Mouse (Mus musculus): Measurements from ENCODE around the gene Kcnj14. TPM values are rescaled to one million over a fixed set of nuclear protein-coding genes. Genes with fewer than 3 reads are reported as not detected.

Kcnj14 gene
- polyA plus RNA-seq, 1 experiment from 2014 or later: 1.9 TPM

DNA sequence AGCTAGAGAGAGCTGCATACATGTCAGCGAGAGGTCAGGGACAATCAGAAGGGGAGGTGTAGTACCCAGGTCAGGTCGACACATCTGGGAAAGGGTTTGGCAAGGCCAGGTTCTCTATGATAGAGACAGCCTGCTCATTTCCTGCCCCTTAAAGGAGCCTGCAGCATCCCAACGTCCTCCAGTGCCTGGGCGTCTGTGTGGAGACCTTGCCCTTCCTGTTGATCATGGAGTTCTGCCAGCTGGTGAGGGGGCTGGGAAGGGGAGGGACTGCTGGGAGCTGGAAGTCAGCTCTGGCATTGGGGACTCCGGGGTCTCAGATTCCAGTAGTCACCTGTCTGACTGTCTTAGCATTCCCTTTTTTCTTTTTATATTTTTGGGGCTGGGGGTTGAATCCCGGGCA, 33.9 kb downstream of the Kcnj14 start:
- Histone ChIP-seq H3K9me3 (ENCODE audit: low read length) (no peaks in the 10 kb centered on the region), H3K9ac (replicated peaks; ENCODE audit: low read length) (no peak overlapping the region), H3K4me1 (ENCODE audit: insufficient read depth, low read length) (peaks cover 14% of the 10 kb centered on the region; the same call in 1 of the 2 replicates), H3K27me3 (ENCODE audit: insufficient read depth, low read length) (no peaks in the 10 kb centered on the region), H3K4me2 (replicated peaks; ENCODE audit: low read depth, low read length) (no peak overlapping the region), H3K36me3 (ENCODE audit: insufficient read depth, low read length) (peaks cover 18% of the 10 kb centered on the region), H3K4me3 (ENCODE audit: low read length) (no peak overlapping the region), H3K27ac (ENCODE audit: low read length) (peak overlapping the region; percentile 4; the same call in 1 of the 2 replicates)
- WGBS: 51% methylated on average over 6 of the region's 6 CpGs
- no peak for ATAC-seq (ENCODE audit: low FRiP score, low TSS enrichment)

DNA sequence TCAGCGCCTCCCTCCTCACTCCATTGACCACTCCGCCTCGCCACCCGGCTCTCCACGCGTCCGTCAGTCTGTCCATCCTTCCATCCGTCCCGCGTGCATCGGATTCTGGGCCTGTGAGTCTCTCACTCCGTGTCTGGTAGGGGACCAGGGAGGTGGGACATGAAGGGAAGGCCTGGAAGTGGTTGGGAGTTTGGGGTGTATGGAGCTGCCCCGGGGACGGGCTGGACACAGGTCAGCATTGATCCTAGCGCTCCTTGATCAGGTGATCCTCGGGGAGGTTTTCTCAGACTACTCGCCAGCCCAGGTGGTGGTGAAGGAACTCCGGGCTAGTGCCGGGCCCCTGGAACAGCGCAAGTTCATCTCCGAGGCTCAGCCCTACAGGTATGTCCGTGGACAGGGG, 36.9 kb downstream of the Kcnj14 start:
- H3K27ac ChIP-seq (ENCODE audit: low read length): no peak overlapping the region
- no peak overlapping the region for H3K4me3 ChIP-seq (ENCODE audit: low read length)
- no peaks in the 10 kb centered on the region for H3K27me3 ChIP-seq (ENCODE audit: insufficient read depth, low read length)
- 83% methylated on average over 21 of the region's 22 CpGs for WGBS
- H3K4me2 ChIP-seq (replicated peaks; ENCODE audit: low read depth, low read length): peak overlapping the region; percentile 94
- no peak overlapping the region for H3K9ac ChIP-seq (replicated peaks; ENCODE audit: low read length)
- peaks cover 30% of the 10 kb centered on the region for H3K4me1 ChIP-seq (ENCODE audit: insufficient read depth, low read length)
- no peaks in the 10 kb centered on the region for H3K9me3 ChIP-seq (ENCODE audit: low read length)
- ATAC-seq (ENCODE audit: low FRiP score, low TSS enrichment): no peak
- peaks cover 8% of the 10 kb centered on the region for H3K36me3 ChIP-seq (ENCODE audit: insufficient read depth, low read length)

DNA sequence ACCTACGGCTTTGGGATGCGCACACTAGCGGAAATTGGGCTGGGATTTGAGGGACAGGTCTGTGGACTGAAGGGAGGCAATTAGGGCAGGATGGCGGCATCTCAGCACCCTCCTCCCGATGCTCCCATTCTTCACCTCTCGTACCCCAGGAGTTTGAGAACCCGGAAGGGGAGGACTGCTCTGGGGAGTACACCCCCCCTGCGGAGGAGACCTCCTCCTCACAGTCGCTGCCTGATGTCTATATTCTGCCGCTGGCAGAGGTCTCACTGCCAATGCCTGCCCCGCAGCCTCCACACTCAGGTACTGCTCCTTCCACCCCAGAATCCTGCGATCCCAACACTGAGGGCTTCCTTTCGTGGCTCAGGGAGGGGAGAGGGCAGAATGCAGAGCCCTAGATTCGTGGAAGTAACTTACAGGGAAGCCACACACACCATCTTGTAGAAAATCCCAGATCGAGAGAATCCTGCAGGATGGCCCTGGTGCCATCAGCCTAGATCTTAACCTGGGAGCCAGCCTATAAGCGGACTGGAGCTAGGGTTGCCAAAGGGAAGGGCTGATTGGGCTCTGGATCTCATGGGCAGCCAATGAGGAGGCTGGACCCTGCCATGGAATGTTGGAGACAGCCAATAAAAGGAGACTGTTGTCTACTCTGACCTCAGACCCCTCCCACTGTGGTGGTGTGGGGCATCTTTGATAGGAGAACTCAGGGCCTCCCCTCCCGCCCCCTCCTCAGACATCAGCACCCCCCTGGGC, 37.7 kb downstream of the Kcnj14 start:
- ATAC-seq (ENCODE audit: low FRiP score, low TSS enrichment): peak; percentile 62
- WGBS: 11% methylated on average over 17 of the region's 17 CpGs
- Histone ChIP-seq H3K4me3 (ENCODE audit: low read length) (peak overlapping the region; percentile 70), H3K9me3 (ENCODE audit: low read length) (no peaks in the 10 kb centered on the region), H3K4me1 (ENCODE audit: insufficient read depth, low read length) (peaks cover 30% of the 10 kb centered on the region), H3K27ac (ENCODE audit: low read length) (no peak overlapping the region), H3K9ac (replicated peaks; ENCODE audit: low read length) (peak overlapping the region; percentile 74), H3K4me2 (replicated peaks; ENCODE audit: low read depth, low read length) (peak overlapping the region; percentile 94), H3K27me3 (ENCODE audit: insufficient read depth, low read length) (no peaks in the 10 kb centered on the region), H3K36me3 (ENCODE audit: insufficient read depth, low read length) (peaks cover 8% of the 10 kb centered on the region)

DNA sequence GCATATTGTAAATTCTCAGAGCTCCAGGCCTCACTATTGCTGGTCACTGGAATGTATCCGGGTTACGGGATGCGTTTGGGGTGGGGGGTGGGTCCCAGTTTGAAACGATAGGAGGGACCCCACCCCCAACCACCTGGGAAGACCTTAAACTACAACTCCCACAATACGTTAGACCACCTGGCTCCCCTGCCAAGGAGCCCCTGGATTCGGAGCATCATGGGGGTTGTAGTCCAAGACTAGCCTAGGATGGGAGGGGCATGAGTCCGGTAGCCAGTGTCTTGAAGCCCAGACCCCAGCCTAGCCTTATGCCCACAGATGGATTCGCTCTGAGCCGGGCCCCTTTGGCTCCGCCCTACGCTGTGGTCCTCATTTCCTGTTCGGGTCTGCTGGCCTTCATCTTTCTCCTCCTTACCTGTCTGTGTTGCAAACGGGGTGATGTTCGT, 38.4 kb downstream of the Kcnj14 start:
- H3K9ac ChIP-seq (replicated peaks; ENCODE audit: low read length): peak overlapping the region; percentile 74
- H3K9me3 ChIP-seq (ENCODE audit: low read length): no peaks in the 10 kb centered on the region
- ATAC-seq (ENCODE audit: low FRiP score, low TSS enrichment): peak; percentile 74
- H3K4me1 ChIP-seq (ENCODE audit: insufficient read depth, low read length): peaks cover 30% of the 10 kb centered on the region
- H3K4me2 ChIP-seq (replicated peaks; ENCODE audit: low read depth, low read length): peak overlapping the region; percentile 94
- H3K4me3 ChIP-seq (ENCODE audit: low read length): peak overlapping the region; percentile 70
- H3K27ac ChIP-seq (ENCODE audit: low read length): no peak overlapping the region
- H3K27me3 ChIP-seq (ENCODE audit: insufficient read depth, low read length): no peaks in the 10 kb centered on the region
- H3K36me3 ChIP-seq (ENCODE audit: insufficient read depth, low read length): peaks cover 8% of the 10 kb centered on the region
- 0% methylated on average over 14 of the region's 14 CpGs for WGBS

DNA sequence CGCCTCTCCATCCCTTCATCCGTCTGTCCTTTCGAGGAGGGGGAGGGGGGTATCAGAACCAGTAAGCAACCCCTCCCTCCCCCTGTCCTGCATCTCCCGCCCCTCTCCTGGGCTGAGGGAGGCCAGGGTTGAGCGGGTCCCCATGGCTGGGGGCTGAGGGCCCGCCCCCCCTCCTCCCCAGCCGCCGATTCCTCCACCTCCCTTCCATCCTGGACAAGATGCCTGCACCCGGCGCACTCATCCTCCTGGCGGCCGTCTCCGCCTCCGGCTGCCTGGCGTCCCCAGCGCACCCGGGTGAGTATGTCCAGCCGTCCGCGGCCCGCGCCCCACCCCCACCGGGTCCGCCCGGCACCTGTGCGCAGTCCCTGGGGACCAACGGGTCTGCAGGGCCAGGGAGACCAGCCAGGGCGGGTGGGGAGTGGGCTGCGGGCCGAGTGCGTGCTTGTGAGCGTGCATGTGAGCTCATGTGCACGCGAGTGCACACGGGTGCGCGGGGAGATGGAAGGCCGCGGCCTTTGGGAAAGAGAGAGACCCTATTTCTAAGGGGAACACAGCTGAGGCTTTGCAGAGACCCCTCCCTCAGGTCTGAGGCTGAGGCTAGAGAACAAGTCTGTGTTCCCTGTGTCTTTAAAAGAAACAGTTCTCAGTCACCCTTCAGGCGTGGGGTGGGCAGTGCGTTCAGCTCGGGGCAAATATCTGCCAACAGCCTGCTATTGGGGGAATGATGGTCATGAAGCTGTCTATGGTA, 39.0 kb downstream of the Kcnj14 start:
- Histone ChIP-seq H3K27ac (ENCODE audit: low read length) (peak overlapping the region; percentile 43; the same call in 1 of the 2 replicates), H3K36me3 (ENCODE audit: insufficient read depth, low read length) (peaks cover 8% of the 10 kb centered on the region), H3K9me3 (ENCODE audit: low read length) (no peaks in the 10 kb centered on the region), H3K4me2 (replicated peaks; ENCODE audit: low read depth, low read length) (peak overlapping the region; percentile 94), H3K4me3 (ENCODE audit: low read length) (peak overlapping the region; percentile 70), H3K27me3 (ENCODE audit: insufficient read depth, low read length) (no peaks in the 10 kb centered on the region), H3K4me1 (ENCODE audit: insufficient read depth, low read length) (peaks cover 25% of the 10 kb centered on the region), H3K9ac (replicated peaks; ENCODE audit: low read length) (peak overlapping the region; percentile 74)
- WGBS: under 1% methylated on average over 38 of the region's 42 CpGs
- ATAC-seq (ENCODE audit: low FRiP score, low TSS enrichment): peak; percentile 46

DNA sequence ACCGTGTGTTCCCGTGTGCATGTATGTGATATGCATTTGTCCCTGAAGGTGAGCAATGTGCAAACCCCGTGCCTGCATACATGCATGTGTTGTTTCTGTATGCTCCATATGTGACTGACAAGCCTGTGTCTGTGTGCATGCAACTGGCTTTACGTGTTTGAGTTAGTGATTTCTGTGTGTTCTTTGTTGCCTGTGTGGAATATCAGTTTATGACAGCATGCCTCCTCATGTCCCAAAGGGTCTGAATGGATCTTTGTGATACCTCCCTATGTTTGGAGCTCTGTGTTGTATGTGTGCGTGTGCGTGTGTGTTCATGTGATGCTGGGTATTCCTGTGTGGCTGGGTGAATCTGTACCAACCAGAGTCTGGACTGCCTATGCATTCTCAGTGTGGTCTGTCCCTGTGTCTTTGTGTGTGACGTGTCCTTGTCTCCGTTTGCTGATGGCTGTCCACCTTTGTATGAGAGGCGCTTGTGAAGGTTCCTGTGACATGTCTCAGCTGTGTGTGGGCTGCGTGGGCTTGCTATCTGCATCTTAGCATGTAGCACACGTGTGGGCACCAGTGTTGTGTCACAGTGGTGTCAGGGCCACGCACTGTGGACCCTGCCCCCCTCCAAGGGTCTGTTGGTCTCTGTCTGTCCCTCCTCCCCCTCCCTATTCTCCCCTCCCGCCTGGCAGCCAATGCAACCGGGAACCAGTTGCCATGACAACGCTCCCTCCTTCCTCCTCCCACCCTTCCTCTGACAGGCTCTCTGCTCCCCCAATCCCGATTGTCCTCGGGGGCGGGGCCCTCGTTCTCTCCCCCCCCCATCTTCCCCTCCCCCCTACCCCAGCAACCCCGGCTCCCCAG, 39.8 kb downstream of the Kcnj14 start, which contains the start of gene Sult2b1:
Gene Sult2b1, minus strand, starts transcription at position 146 of the 849 bp plus-strand sequence.
- Histone ChIP-seq H3K9ac (replicated peaks; ENCODE audit: low read length) (peak within 1 kb of the TSS; percentile 80), H3K4me2 (replicated peaks; ENCODE audit: low read depth, low read length) (peak within 1 kb of the TSS; percentile 94), H3K9me3 (ENCODE audit: low read length) (no peaks in the 10 kb centered on the region), H3K4me3 (ENCODE audit: low read length) (peak within 1 kb of the TSS; percentile 70), H3K4me1 (ENCODE audit: insufficient read depth, low read length) (peaks cover 23% of the 10 kb centered on the region), H3K27me3 (ENCODE audit: insufficient read depth, low read length) (no peaks in the 10 kb centered on the region), H3K36me3 (ENCODE audit: insufficient read depth, low read length) (peaks cover 1% of the 10 kb centered on the region), H3K27ac (ENCODE audit: low read length) (no peak within 1 kb of the TSS)
- WGBS: 25% methylated on average over 19 of the region's 20 CpGs
- ATAC-seq (ENCODE audit: low FRiP score, low TSS enrichment): peak; percentile 27; the same call in 1 of the 2 replicates

DNA sequence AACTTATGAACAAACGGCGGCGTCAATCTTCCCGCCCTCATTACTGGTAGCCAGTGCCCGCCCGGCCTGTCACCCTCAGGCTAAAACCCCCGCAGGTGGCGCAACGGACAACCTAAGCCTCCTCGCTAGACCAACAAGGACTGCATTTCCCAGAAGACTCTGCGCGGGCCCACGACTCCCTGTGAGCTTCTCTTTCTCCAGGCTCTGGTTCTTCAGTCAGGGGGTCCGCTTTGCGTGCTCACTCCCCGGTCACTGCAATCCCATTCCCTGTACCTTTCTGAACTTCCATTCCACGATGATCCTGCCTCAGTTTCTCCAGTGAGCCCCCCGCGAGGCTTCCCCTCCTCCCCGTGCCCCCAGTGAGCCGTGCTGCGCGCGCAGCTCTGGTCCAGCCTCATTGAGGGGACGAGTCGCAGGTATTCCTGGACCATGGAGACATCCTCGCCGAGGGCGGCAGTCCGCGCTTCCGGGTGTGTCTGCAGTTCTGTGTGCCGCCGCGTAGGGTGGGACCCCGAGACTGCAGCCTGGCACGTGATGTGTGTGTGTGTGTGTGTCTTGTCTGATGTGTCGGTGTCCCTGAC, 41.0 kb downstream of the Kcnj14 start, which contains the start of gene Lmtk3:
Gene Lmtk3, plus strand, starts transcription at position 228 of the 581 bp plus-strand sequence.
- under 1% methylated on average over 36 of the region's 38 CpGs for WGBS
- peak within 1 kb of the TSS; percentile 80 for H3K9ac ChIP-seq (replicated peaks; ENCODE audit: low read length)
- H3K4me3 ChIP-seq (ENCODE audit: low read length): peak within 1 kb of the TSS; percentile 70
- no peaks in the 10 kb centered on the region; the same call in 1 of the 2 replicates for H3K36me3 ChIP-seq (ENCODE audit: insufficient read depth, low read length)
- H3K4me1 ChIP-seq (ENCODE audit: insufficient read depth, low read length): peaks cover 30% of the 10 kb centered on the region
- no peak within 1 kb of the TSS for H3K27ac ChIP-seq (ENCODE audit: low read length)
- H3K9me3 ChIP-seq (ENCODE audit: low read length): no peaks in the 10 kb centered on the region
- ATAC-seq (ENCODE audit: low FRiP score, low TSS enrichment): peak; percentile 16
- no peaks in the 10 kb centered on the region for H3K27me3 ChIP-seq (ENCODE audit: insufficient read depth, low read length)
- peak within 1 kb of the TSS; percentile 94 for H3K4me2 ChIP-seq (replicated peaks; ENCODE audit: low read depth, low read length)

DNA sequence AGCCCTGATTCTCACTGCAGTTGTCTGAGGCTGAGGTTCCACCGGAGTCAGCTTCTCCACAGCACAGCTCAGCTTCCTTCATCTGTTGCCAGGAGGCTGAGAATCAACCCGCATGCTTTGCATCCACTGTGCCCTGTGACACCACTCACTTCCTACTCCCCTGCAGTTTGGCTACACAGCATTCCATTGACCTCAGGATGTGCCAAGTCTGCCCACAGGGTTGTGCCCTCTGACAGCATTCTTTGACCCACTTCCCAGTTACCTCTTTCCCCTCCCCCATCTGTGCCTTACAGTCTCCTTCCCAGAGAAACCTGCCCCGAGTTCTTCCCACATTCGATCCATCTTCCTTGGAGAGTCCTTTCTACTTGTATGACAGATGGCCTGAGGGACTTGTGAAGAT, 42.3 kb downstream of the Kcnj14 start:
- Histone ChIP-seq H3K27ac (ENCODE audit: low read length) (no peak overlapping the region), H3K4me3 (ENCODE audit: low read length) (no peak overlapping the region), H3K4me1 (ENCODE audit: insufficient read depth, low read length) (peaks cover 30% of the 10 kb centered on the region), H3K36me3 (ENCODE audit: insufficient read depth, low read length) (no peaks in the 10 kb centered on the region), H3K9ac (replicated peaks; ENCODE audit: low read length) (no peak overlapping the region), H3K27me3 (ENCODE audit: insufficient read depth, low read length) (no peaks in the 10 kb centered on the region), H3K4me2 (replicated peaks; ENCODE audit: low read depth, low read length) (no peak overlapping the region), H3K9me3 (ENCODE audit: low read length) (no peaks in the 10 kb centered on the region)
- no peak for ATAC-seq (ENCODE audit: low FRiP score, low TSS enrichment)
- 63% methylated on average over 4 of the region's 4 CpGs for WGBS
